Mouse (Mus musculus): ENCODE results near the gene Mpi.

The Mpi gene

DNA sequence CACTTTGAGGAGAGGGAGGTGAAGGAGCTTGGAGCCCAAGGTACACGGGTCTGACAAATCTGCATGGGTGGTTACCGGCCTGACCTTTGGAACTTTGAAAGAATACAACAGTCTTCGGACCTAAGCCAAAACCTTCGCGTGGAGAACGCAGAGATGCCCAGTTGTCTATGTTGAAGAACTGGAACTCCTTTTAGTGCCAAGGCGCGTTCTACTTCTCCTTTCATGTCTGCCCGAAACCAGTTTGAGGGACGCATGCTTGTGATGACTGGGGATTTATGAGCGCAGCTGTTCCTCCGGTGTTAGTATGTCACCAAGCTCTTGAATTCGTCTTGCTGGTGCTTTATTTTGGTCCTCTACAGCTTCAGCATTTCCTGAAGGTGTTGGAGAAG lies 9.1 kb upstream of the Mpi start:
- DNase-seq (ENCODE audit: low spot score in 2 of 2), result no peak

DNA sequence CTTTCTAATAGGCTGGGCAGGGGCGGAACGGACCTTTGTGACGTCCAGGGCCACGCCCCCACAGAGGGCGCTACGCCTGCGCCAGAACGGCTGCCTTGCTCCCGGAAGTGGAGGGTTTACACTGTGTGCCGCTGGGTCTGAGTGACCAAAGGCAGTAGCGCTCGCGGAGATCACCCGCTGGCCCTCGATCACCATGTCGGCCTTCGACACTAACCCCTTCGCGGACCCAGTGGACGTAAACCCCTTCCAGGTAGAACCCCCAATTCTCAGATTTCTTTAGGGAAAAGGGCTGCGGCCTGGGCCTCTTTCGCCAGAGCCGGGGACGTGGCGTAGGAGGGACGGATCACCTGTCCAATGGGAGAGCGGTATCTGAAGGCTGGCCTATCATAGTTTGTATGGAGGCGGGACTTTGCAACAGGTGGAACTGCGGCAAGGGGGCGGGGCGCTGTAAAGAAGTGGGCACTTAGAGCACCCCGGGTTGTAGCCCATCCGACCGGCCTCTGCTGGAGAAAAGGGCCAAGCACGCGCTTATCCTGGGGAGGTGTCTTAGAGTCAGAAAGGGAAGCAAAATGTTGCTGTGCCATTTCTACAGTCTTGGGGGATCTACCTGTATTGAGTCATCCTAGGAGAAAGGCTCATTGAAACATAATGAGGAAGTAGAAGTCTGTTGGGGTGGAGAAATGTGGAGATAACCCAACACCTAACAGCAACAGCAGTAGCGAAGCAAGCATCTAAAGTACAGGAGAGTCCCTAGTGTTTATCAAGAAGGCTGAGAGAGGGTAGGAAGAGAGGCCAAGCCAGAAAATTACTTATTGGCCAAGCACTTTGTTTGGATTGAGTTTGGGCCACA lies 8.5 kb upstream of the Mpi start, which contains the start of gene Scamp2:
Gene Scamp2 (plus strand): TSS at position 83 of the 850 bp plus-strand sequence.
- DNase-seq (ENCODE audit: low spot score in 2 of 2), result peak; percentile 83 to 84

DNA sequence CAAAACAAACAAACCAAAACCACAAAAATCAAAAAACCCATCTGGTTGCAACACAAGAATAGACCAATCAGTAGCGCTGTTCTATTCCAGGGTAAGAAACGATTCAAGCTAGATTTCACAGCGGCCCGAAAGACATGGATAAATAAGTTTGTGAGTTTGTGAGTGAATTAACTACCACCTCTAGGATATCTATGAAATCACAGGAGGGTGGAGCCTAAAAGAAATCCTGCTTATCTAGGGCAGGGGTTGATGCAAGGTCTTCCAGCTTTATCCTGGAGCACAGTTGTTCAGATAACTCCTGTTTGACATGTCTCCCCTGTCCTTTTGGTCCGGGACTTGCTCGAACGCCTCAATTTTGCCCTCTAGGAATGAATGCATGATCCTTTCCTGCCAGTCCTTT lies 7.7 kb upstream of the Mpi start:
- no peak for DNase-seq (ENCODE audit: low spot score in 2 of 2)

DNA sequence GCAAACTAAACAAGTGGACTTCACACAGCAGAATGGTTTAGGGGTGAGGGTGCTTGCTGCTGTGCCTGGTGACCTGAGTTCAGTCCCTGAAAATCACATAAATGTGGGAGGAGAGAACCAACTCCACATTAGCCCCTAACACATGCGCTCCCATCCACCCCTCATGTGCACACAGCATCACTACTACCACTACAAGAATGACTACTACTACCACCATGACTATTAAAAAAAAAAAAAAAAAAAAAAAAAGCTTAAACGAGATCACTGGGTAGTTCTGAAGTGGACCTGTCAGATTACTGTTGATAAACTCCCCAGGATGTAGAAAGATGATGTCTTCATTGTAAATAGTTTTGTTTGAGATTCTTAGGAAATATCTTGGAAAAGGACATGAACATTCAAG lies 7.0 kb upstream of the Mpi start:
- no peak for DNase-seq (ENCODE audit: low spot score in 2 of 2)

DNA sequence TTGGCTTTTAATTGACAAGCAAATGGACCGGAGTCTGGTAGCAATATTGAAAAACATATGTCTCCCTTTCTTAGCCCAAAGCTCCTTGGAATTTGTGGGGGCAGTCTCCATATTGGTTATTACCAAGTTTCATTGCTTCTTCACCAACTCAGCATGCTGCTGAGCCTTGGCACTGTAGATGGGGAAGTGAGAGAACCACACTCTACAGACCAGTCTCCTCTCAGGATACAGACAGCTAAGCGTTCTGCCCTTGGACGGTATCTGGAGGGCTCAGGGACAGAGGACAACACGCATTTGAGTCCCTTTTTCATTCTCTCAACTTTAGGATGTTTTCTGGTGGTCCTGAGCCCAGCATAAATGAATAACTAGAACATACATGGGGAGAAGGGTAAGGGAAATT lies 6.1 kb upstream of the Mpi start:
- DNase-seq (ENCODE audit: low spot score in 2 of 2), result no peak

DNA sequence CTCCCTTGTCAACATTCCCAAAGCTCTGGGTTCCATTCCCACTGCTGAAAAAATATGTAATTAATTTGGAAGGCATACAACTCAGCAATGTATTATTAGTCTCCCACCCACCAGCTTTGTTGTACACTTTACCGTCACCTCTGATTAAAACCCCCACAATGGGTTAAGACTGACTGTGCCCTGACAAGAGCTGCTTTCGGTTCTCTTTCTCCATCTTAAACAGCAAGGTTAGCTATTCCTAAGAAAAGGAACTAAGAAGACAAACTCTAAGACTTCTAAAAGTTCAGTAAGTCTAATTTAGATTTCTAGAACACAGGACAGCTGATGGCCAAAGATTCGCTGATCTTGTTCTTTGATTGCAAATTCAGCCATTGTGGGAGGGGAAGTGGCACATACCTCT lies 4.7 kb upstream of the Mpi start:
- DNase-seq (ENCODE audit: low spot score in 2 of 2), result no peak

DNA sequence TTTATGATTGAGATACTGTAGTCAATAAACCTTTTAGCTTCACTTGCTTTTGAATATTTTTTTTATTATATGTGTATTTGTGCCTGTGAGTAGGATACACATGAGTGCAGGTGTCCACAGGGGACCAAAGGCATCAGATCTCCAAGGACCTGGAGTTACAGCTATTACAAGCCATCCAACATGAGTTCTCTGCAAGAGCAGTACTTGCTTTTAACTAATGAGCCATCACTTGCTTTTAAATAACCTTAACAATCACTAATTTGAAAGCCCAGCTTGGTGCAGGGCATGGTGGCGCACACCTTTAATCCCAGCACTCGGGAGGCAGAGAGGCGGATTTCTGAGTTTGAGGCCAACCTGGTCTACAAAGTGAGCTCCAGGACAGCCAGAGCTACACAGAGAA lies 2.2 kb upstream of the Mpi start:
- no peak for DNase-seq (ENCODE audit: low spot score in 2 of 2)

DNA sequence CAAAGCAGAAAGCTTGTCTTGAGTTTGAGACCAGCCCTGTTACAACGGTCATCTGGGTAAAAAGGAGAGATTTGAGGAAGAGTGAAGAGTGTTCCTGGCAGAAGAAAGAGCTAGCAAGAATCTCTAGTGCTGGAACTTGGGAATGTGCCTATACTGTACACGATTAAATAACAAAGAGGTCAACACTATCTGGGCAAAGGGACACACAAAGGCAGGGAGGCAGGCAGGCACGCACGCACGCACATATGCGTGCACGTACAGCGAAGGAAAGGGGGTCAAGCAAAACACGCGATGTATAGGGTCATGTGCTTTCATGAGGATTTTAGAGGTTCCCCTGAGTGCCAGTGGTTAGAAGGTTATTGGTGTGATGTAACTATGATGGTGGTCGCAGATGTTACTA lies 556 bp upstream of the Mpi start:
- no peak for DNase-seq (ENCODE audit: low spot score in 2 of 2)

DNA sequence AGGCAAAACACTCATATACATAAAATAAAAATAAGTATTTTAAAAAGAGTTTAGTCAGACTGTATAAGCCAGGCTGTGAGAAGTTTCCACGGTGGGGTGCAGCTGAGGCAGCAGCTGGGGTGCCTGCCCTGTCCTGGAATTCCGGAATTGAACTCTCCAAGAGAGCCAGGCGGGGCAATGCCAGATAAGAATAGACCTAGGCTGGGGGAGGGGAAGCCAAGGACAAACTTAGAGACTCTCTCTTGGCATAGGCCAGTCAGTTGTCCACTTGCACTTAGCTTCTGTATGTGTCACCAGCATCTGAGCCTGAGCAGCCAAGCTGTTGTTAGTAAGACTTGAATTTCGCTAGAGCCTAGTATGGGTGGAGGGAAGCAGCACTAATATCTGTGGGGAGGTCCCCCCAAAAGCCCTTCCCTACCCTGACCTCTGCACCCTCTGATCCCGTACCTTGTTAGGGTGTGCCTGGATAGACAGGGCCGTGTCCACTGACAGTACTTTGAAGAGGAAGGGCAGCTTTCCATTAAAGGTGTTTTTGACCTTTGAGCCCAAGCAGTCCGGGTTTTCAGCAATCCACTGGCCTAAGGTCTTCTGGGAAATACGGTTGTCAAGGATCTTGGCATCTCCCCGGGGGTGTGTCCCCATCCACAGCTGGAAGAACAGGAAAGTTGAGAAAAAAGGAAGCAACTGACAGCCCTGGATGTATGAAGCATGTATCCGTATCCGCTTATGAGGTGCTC lies 2.3 kb downstream of the Mpi start:
- DNase-seq (ENCODE audit: low spot score in 2 of 2), result no peak

DNA sequence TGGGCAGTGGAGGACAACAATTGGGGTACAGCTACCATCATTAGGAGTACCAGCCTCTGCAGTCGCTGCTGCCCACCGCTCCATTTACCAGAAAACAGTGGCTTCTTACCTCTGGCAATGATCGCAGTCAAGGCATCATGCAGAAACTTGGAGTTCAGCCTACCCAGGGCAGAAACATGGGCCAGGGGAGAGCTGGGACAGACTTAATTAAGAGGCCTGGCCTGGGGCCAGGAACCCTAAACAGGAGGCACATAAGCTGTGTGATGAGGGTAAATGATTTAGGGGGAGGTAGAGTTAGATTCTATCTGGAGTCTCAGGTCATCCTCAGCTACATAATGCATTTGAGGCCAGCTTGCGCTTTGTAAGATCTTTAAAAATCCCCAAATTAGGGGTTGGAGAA lies 3.4 kb downstream of the Mpi start:
- no peak for DNase-seq (ENCODE audit: low spot score in 2 of 2)

DNA sequence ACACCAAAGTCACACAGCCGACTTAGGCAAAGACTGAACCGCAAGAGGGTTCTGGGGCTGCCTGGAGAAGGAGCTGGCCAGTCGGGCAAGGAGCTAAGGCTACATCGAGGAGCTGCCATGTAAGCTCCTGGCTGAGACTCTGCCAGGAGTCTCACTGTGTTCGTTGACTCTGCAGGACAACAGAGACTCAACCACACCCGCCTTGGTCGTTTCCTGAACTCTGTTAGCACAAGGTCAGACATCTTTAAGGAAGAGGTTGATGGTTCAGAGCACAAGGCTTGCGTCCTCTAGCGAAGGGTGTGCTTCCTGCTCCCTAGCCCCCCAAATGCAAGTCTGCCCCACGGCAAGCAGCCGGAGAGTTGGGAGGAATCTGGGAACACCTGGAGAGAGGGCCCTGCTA lies 4.7 kb downstream of the Mpi start:
- DNase-seq (ENCODE audit: low spot score in 2 of 2), result no peak

DNA sequence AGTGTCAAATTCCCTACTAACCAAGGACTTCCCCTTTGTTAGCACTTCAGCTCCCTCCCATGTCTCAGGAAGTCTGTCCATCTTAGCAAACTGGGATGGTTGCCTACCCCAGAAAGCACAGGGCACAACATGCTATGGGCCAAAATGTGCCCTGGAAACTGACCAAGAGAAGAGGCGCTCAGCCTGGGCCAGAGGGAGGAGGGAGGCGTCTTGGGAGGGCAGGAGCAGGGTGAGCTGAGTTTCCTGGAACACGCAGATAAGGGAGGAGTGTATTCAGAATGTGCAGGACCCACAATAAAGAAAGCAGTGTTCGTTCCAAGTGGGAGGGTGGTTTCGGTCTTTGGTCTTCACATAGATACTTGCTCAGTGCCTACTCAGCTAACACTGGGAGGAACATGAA lies 5.3 kb downstream of the Mpi start:
- DNase-seq (ENCODE audit: low spot score in 2 of 2), result no peak

DNA sequence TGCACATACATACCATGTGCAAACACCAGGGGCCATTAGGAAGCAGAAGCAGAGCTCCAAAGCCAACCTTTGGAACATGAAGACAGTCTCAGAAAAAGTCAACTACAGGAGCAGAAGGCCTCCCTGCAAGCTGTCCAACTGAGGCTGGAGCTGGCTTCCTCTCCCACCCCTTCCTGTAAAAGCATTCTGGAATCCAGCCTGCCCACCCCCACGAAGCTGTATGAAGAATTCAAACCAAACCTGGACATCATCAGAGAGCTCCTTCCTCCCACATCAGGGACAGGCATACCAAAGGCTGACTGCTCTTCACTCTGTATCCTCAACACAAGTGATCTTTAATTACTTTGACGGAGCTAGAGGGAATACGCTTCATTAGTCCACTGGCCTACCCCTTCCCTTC lies 8.6 kb downstream of the Mpi start:
- no peak for DNase-seq (ENCODE audit: low spot score in 2 of 2)

DNA sequence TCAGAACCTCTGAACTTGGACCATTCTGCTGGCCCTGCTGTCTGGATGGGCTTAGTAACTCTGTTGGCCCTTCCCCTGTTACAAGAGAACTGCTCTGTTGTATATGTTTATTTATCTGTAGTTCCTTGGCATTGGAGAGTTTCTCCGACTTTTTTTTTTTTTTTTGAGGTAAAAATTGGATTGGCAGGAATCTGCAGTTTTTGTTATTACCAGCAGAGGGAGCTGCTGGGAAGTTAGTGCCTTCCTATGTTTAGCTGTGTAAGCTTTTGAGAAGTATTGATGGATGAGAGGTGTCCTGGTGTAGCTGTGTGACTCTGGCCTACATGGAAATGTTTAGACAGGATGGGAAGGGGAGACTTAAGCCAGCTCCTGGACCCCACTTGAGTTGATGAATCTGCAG lies 11.3 kb downstream of the Mpi start:
- DNase-seq (ENCODE audit: low spot score in 2 of 2), result peak in 1 of 2 experiments; percentile 30

DNA sequence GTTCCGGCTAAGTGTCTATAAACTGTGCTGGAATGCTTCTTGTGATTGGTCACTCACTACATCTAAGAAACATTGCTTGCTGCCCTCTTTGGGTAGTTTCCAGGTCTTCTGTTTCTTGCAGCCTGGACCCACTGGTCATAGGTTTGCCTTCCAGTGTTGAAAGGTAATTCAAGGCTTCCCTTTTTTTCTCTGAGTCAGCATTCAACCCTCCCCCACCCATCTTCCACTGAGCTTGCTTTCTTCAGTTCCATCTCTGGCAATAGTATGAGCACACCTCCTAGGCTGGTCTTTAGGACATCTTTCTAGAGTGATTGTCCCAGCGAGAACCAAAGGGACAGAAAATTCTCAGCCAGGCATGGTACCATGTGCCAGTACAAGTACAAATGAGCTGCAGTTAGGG lies 13.0 kb downstream of the Mpi start:
- no peak for DNase-seq (ENCODE audit: low spot score in 2 of 2)

DNA sequence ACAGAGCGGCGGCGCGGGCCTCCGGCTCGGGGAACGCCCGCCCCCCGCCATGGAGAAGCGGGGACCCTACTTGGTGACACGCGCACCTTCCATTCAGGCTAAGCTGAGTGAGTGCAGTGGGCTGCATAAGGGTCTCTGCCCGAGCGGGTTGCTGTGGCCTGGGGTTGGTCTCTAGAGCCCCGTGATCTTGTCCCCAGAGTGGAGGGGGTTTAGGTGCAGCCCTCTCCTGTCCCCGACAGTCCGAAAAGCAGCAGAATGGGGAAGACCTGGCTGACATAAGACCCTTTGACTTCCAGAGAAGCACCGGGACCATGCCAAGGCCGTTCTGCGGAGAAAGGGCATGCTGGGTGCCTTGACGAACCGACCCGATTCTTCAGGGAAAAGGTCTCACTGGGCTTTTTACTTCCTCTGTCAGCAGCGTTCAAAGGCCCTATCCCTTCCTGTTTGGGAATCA lies 14.8 kb downstream of the Mpi start:
- DNase-seq (ENCODE audit: low spot score in 2 of 2), result no peak

DNA sequence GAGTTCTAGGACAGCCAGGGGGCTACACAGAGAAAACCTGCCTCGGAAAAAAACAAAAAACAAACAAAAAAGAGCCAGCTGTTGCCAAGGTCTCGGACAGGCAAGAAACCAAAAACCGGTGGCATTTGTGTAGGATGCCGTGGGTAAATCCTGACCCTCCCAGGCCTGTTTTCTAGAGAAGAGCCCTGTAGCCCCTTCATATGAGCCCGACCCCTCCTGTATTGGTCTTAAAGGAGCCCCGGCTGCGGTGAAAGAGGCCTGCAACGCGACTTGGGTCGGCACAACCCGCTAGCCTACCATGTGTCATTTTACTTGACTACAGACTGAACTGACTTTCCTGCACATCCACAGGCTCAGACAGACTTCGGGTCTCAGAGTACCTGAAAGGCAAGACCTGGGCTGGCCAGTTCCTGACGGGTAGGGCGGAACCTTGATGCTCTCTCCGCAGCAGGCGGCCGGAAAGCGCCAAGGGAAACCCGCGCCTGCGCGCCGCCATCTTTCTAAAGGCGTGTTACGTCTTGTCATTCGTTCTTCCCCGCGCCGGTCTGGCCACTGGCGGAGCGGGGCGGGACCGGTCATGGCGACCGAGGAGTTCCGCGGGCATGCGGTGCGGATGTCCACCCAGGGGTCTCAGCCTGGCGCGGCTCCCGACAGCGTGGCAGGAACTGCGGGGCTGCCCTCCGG lies 15.4 kb downstream of the Mpi start, which contains the start of gene Fam219b:
Gene Fam219b (plus strand): TSS at position 485 of the 684 bp plus-strand sequence.
- peak; percentile 71 to 81 for DNase-seq (ENCODE audit: low spot score in 2 of 2)

DNA sequence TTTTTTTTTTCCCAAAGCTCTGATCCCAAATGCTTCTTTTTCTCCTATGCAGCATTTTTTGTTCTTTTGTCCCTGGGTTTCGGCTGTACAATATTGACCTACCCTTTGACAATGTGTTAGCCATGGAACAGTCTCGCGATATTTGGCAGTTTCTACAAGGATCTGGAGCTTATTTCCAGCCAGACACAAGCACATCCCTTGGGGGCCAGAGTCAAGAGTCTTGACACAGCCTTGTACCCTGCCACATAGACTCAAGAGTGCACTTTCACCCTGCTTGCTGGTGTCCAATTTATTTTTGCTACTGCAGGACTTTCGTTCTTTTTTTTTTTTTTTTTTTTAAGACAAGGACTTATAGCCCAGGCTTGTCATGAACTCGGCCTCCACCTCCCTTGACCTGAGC lies 16.2 kb downstream of the Mpi start:
- DNase-seq (ENCODE audit: low spot score in 2 of 2), result no peak

DNA sequence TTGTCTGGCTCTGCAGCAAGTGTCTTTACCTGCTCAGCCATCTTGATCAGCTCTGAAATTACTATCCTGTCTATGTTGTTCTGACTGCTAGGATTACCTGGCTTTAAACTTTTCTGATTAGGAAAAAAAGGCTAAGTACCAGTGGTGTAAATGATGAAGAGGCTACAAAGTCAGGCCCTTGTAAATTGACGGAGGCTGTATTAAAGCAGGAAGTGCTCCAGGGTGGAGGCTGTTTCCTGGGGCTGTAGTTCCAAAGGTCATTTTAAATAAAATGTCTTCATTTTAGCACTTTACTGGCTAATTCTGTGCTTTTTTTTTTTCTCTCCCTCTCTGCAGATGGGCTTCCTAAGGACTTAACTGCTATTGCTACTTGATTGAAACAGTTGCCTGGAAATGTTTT lies 20.6 kb downstream of the Mpi start:
- no peak for DNase-seq (ENCODE audit: low spot score in 2 of 2)

DNA sequence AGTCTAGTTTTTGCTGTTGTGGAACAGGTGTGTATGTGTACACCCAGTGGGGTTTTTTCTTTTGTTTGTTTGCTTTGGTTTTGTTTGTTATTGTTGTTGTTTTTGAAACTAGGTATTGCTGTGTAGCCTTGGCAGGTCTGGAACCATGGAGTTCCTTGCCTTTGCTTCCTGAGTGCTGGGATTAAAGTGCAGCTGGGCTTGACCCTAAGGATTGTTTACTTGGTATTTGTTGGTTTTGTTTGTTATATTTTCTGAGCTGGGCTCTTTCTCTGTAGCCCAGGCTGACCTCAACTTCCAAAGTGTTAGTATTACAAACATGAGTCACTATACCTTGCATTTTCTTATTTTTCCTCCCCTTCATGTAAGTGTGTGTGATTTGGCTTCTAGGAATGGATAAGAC lies 26.1 kb downstream of the Mpi start:
- DNase-seq (ENCODE audit: low spot score in 2 of 2), result no peak

DNA sequence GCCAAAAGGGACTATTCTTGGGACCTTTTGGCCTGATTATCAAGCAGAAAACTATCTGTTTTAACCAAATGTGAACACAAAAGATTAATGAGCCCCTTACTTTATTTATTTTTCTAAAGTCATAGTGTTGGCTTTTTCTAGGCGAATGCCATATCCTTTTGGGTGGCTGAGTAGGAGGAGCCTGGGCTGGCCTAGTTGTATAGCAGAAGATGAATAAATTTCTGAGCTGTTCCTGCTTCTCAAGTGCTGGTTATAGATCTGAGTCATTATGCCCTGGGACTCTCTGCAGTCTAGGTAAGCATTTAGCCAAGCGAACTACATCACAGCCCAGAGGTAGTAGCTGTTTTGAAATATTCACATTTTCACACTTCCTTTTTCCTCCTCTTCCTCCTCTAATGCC lies 27.0 kb downstream of the Mpi start:
- no peak for DNase-seq (ENCODE audit: low spot score in 2 of 2)

DNA sequence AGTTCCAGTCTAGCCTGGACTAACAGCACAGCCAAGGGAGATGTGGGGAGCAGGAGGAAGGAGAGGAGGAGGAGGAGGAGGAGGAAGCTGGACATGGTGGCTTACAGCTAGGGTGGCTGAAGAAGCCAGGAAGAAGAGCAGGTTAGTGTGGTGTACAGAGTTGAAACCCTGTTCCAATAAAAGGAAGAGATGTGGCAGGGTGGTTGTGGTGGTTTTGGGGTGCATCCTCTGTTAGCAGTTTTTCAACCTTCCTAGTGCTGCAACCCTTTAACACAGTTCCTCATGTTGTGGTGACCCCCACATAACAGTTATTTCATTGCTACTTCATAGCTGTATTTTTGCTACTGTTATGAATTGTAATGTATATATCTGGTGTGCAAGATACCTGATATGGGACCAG lies 28.1 kb downstream of the Mpi start:
- DNase-seq (ENCODE audit: low spot score in 2 of 2), result no peak

DNA sequence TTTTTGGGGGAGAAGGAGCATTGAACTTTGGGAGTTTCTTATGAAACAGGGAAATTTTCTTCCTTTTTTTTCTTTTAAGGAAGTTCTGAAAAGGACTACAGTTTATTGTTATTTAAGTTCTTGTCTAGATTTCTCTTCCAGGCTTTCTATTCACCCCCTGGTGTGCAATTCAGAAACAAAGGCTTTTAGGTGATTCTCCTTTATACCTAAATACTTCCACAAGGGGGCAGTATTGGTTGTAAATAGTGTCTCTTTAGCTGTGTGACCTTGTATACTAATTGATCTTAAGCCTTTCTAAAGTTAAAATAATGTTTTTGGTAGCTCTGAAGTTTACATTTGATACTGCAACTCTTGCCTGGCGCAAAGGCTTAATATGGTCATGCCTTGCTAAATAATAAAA lies 28.8 kb downstream of the Mpi start:
- DNase-seq (ENCODE audit: low spot score in 2 of 2), result peak in 1 of 2 experiments; percentile 75
